Comparison of ENCODE assay signal across 9 mouse cellular contexts in genomic region chr11:119394210-119394609, GRCm38 (mm10). TPM values are rescaled to one million over a fixed set of nuclear protein-coding genes. Genes with fewer than 3 reads are reported as not detected.
DNase-seq lines count a peak whose midpoint lies in the region; ATAC-seq and TF ChIP-seq lines count a peak whose summit lies in the region.
"Had no signal": no experiment of that assay in that cellular context is flagged by ENCODE, and none has a peak within 500 bp of the region (broad histone marks: within the 10 kb centered on the region; RNA-seq: fewer than 3 reads in every experiment).

No protein-coding gene starts in this region.

- H3K9ac ChIP-seq in heart, embryonic 15.5 days = no peak overlapping the region
- H3K9ac ChIP-seq in limb, embryonic 15.5 days = no peak overlapping the region

- H3K27ac ChIP-seq in heart, embryonic 15.5 days = no peak overlapping the region
- H3K27ac ChIP-seq in spleen, adult 2 months (ENCODE audit: insufficient read depth, low read length) = no peak overlapping the region
- H3K27ac ChIP-seq in limb, embryonic 15.5 days = no peak overlapping the region

- peak overlapping the region; percentile 95 for H3K4me2 ChIP-seq in heart, embryonic 15.5 days
- 0 out of 2 replicates have a peak overlapping the region, but pooled peaks have one; percentile 0 for H3K4me2 ChIP-seq in limb, embryonic 15.5 days

- peaks cover 38% of the 10 kb centered on the region for H3K4me1 ChIP-seq in heart, embryonic 15.5 days (replicated peaks)
- peaks cover 32% of the 10 kb centered on the region for H3K4me1 ChIP-seq in spleen, adult 2 months (ENCODE audit: control insufficient read depth, insufficient read depth, insufficient read length)
- H3K4me1 ChIP-seq in limb, embryonic 15.5 days = peaks cover 39% of the 10 kb centered on the region

- no peak for TF ChIP-seq POLR2A in spleen, adult 2 months (IDR thresholded peaks at IDR 0.05; ENCODE audit: low read depth, low read length)

- peaks cover 9% of the 10 kb centered on the region; the same call in 1 of the 2 replicates for H3K36me3 ChIP-seq in heart, embryonic 15.5 days
- no peaks in the 10 kb centered on the region for H3K36me3 ChIP-seq in spleen, adult 2 months (ENCODE audit: control insufficient read depth, insufficient read depth, low read length)
- no peaks in the 10 kb centered on the region for H3K36me3 ChIP-seq in limb, embryonic 15.5 days

- 0 out of 2 replicates have a peak, but pooled peaks cover 3% of the 10 kb centered on the region for H3K27me3 ChIP-seq in heart, embryonic 15.5 days
- H3K27me3 ChIP-seq in spleen, adult 2 months (ENCODE audit: control insufficient read depth, insufficient read depth, low read length) = no peaks in the 10 kb centered on the region
- peaks cover 42% of the 10 kb centered on the region for H3K27me3 ChIP-seq in limb, embryonic 15.5 days

- no peaks in the 10 kb centered on the region for H3K9me3 ChIP-seq in heart, embryonic 15.5 days (replicated peaks)
- H3K9me3 ChIP-seq in limb, embryonic 15.5 days = no peaks in the 10 kb centered on the region

- TF ChIP-seq CTCF in spleen, adult 2 months (IDR thresholded peaks at IDR 0.05; ENCODE audit: extremely low read depth, insufficient read depth, insufficient read length, insufficient replicate concordance) = no peak

- no peak for DNase-seq in heart, adult 8-10 months (ENCODE audit: low spot score)
- DNase-seq in spleen, adult 2 months (ENCODE audit: low read depth in 1 of 2, low spot score in 2 of 2) = no peak
- no peak for DNase-seq in spleen, postnatal 36 days (ENCODE audit: low spot score in 2 of 2)
- no peak for DNase-seq in layer of hippocampus, adult 9-10 months (ENCODE audit: low spot score)
- no peak for DNase-seq in ovary, postnatal 10 days (ENCODE audit: low spot score)
- DNase-seq in ovary, postnatal 36 days (ENCODE audit: low spot score) = no peak

- 0 out of 2 replicates have a peak overlapping the region, but pooled peaks have one; percentile 0 for H3K4me3 ChIP-seq in heart, embryonic 15.5 days
- H3K4me3 ChIP-seq in spleen, adult 2 months (ENCODE audit: extremely low read depth, insufficient read depth, insufficient read length) = peak overlapping the region; percentile 91; the same call in 1 of the 2 replicates
- peak overlapping the region; percentile 55; the same call in 1 of the 2 replicates for H3K4me3 ChIP-seq in limb, embryonic 15.5 days

- WGBS in heart, embryonic 15.5 days = 65% methylated on average over 6 of the region's 6 CpGs
- WGBS in spleen, adult 2 months = 48% methylated on average over 6 of the region's 6 CpGs
- 67% methylated on average over 6 of the region's 6 CpGs for WGBS in limb, embryonic 15.5 days

- no peak for ATAC-seq in heart, embryonic 15.5 days (replicated peaks; ENCODE audit: insufficient number of reproducible peaks, insufficient read depth, low FRiP score, low read depth)
- no peak for ATAC-seq in limb, embryonic 15.5 days (ENCODE audit: insufficient number of reproducible peaks, low FRiP score, low TSS enrichment, low read depth)
- ATAC-seq: forebrain, embryonic 14.5 days had no signal

RNA-seq across cellular contexts. Expression of gene Rnf213, which starts 1.3 kb away (rescaled TPM):
- polyA plus RNA-seq in heart, embryonic 15.5 days (2015; fragmentation: Nextera tagmentation; extraction: Ambion mirVana) = 4.6 and 6.4 TPM in 2 replicates
- 10 to 100 TPM; 11.1 to 16.0 (median 13.2) TPM for total RNA-seq in heart, adult 8-10 months (2022)
- polyA plus RNA-seq in spleen, adult 2 months (2012; rRNA removed) = 27.4 and 29.1 TPM in 2 replicates
- polyA plus RNA-seq in limb, embryonic 15.5 days (2015; fragmentation: Nextera tagmentation; extraction: Ambion mirVana) = 3.1 and 3.7 TPM in 2 replicates

RNA-seq across cellular contexts. Expression of gene Slc26a11, which starts 38.9 kb away (rescaled TPM):
- 9.0 and 10.4 TPM in 2 replicates for polyA plus RNA-seq in heart, embryonic 15.5 days (2015; fragmentation: Nextera tagmentation; extraction: Ambion mirVana)
- total RNA-seq in heart, adult 8-10 months (2022) = 1 to 10 TPM; 2.3 to 4.6 (median 3.1) TPM
- 28.3 and 35.8 TPM in 2 replicates for polyA plus RNA-seq in spleen, adult 2 months (2012; rRNA removed)
- 10.7 and 11.1 TPM in 2 replicates for polyA plus RNA-seq in limb, embryonic 15.5 days (2015; fragmentation: Nextera tagmentation; extraction: Ambion mirVana)

RNA-seq across cellular contexts. Expression of gene Sgsh, which starts 38.9 kb away (rescaled TPM):
- 5.4 and 7.1 TPM in 2 replicates for polyA plus RNA-seq in heart, embryonic 15.5 days (2015; fragmentation: Nextera tagmentation; extraction: Ambion mirVana)
- total RNA-seq in heart, adult 8-10 months (2022) = 1 to 10 TPM; 4.6 to 5.6 (median 5.3) TPM
- 43.1 and 61.5 TPM in 2 replicates for polyA plus RNA-seq in spleen, adult 2 months (2012; rRNA removed)
- 6.9 and 8.0 TPM in 2 replicates for polyA plus RNA-seq in limb, embryonic 15.5 days (2015; fragmentation: Nextera tagmentation; extraction: Ambion mirVana)

Comparison
In these comparisons a context has a peak if more than half of its experiments do, and no peak if none do; other contexts are left out.
1. H3K4me3 ChIP-seq: peak in every context shown above with its lines; median percentile 91 in spleen, adult 2 months; 55 in limb, embryonic 15.5 days; 0 in heart, embryonic 15.5 days.